Mouse (Mus musculus): ENCODE data around the gene Olfr1138. TPM values are rescaled to one million over a fixed set of nuclear protein-coding genes. Genes with fewer than 3 reads are reported as not detected.

Olfr1138 gene
- not detected for total RNA-seq (2022)

- no peak for DNase-seq (ENCODE audit: low spot score in 2 of 2)
Measured at GRCm38 (mm10) chr2:87739878-87740277, at the start of gene Olfr1138. Gene Olfr1138, minus strand, starts transcription at chr2:87739978.

GRCm38 (mm10) chr2:87779183-87779582, 39.4 kb upstream of the Olfr1138 start, which contains the start of gene Olfr152:
Gene Olfr152, plus strand, starts transcription at chr2:87779483.
- DNase-seq (ENCODE audit: low spot score in 2 of 2): no peak

- DNase-seq (ENCODE audit: low spot score in 2 of 2): no peak
Measured at GRCm38 (mm10) chr2:87776143-87776542, 36.4 kb upstream of the Olfr1138 start.

- no peak for DNase-seq (ENCODE audit: low spot score in 2 of 2)
Measured at GRCm38 (mm10) chr2:87753891-87754290, 14.1 kb upstream of the Olfr1138 start, which contains the start of gene Olfr1141. Gene Olfr1141, minus strand, starts transcription at chr2:87753991.

GRCm38 (mm10) chr2:87743452-87743851, 3.7 kb upstream of the Olfr1138 start, which contains the start of gene Olfr1140:
Gene Olfr1140, plus strand, starts transcription at chr2:87743752.
- DNase-seq (ENCODE audit: low spot score in 2 of 2): no peak

GRCm38 (mm10) chr2:87713079-87713478, 26.7 kb downstream of the Olfr1138 start, which contains the start of gene Olfr1137:
Gene Olfr1137, minus strand, starts transcription at chr2:87713179.
- DNase-seq (ENCODE audit: low spot score in 2 of 2): no peak

- DNase-seq (ENCODE audit: low spot score in 2 of 2): no peak
Measured at GRCm38 (mm10) chr2:87693847-87694246, 45.9 kb downstream of the Olfr1138 start, which contains the start of gene Olfr1136. Gene Olfr1136, minus strand, starts transcription at chr2:87693947.

Other genes starting within 250 kb of the Olfr1138 start
- not detected for gene Pramel7, start 242.9 kb downstream of the Olfr1138 start, total RNA-seq (2022)
- not detected for gene Pramel6, start 233.4 kb downstream of the Olfr1138 start, total RNA-seq (2022)
- gene Olfr153, start 208.2 kb downstream of the Olfr1138 start, total RNA-seq (2022): not detected
- not detected for gene Olfr1128, start 194.4 kb downstream of the Olfr1138 start, total RNA-seq (2022)
- gene Olfr1129, start 166.1 kb downstream of the Olfr1138 start, total RNA-seq (2022): not detected
- gene Olfr1130, start 133.8 kb downstream of the Olfr1138 start, total RNA-seq (2022): not detected
- gene Olfr1131, start 112.9 kb downstream of the Olfr1138 start, total RNA-seq (2022): not detected
- gene Olfr1132, start 102.4 kb downstream of the Olfr1138 start, total RNA-seq (2022): not detected
- gene Olfr1133, start 92.6 kb downstream of the Olfr1138 start, total RNA-seq (2022): not detected
- gene Olfr1134, start 81.5 kb downstream of the Olfr1138 start, total RNA-seq (2022): not detected
- not detected for gene Olfr1135, start 66.3 kb downstream of the Olfr1138 start, total RNA-seq (2022)
- gene Olfr1136, start 46.0 kb downstream of the Olfr1138 start, total RNA-seq (2022): not detected
- gene Olfr1137, start 26.8 kb downstream of the Olfr1138 start, total RNA-seq (2022): not detected
- not detected for gene Olfr1140, start 3.8 kb upstream of the Olfr1138 start, total RNA-seq (2022)
- gene Olfr1141, start 14.0 kb upstream of the Olfr1138 start, total RNA-seq (2022): not detected
- not detected for gene Olfr152, start 39.5 kb upstream of the Olfr1138 start, total RNA-seq (2022)
- gene Olfr1143, start 60.6 kb upstream of the Olfr1138 start, total RNA-seq (2022): not detected
- not detected for gene Olfr1145, start 69.8 kb upstream of the Olfr1138 start, total RNA-seq (2022)
- gene Olfr1148, start 90.6 kb upstream of the Olfr1138 start, total RNA-seq (2022): not detected
- not detected for gene Olfr1150-ps1, start 104.0 kb upstream of the Olfr1138 start, total RNA-seq (2022)
- not detected for gene Olfr1151, start 115.9 kb upstream of the Olfr1138 start, total RNA-seq (2022)
- not detected for gene Olfr1152, start 126.5 kb upstream of the Olfr1138 start, total RNA-seq (2022)
- not detected for gene Olfr1153, start 155.0 kb upstream of the Olfr1138 start, total RNA-seq (2022)
- gene Olfr1154, start 165.2 kb upstream of the Olfr1138 start, total RNA-seq (2022): not detected
- gene Olfr1155, start 205.2 kb upstream of the Olfr1138 start, total RNA-seq (2022): not detected
- gene Olfr1156, start 213.1 kb upstream of the Olfr1138 start, total RNA-seq (2022): under 1 TPM in 3 of 4 experiments, not detected in 1; 0.14 to 0.23 (median 0.22) TPM
- gene Olfr1157, start 228.3 kb upstream of the Olfr1138 start, total RNA-seq (2022): not detected
- not detected for gene Olfr74, start 234.7 kb upstream of the Olfr1138 start, total RNA-seq (2022)